Mouse (Mus musculus): ENCODE measurements around the gene Spef1.

Gene Spef1

DNA sequence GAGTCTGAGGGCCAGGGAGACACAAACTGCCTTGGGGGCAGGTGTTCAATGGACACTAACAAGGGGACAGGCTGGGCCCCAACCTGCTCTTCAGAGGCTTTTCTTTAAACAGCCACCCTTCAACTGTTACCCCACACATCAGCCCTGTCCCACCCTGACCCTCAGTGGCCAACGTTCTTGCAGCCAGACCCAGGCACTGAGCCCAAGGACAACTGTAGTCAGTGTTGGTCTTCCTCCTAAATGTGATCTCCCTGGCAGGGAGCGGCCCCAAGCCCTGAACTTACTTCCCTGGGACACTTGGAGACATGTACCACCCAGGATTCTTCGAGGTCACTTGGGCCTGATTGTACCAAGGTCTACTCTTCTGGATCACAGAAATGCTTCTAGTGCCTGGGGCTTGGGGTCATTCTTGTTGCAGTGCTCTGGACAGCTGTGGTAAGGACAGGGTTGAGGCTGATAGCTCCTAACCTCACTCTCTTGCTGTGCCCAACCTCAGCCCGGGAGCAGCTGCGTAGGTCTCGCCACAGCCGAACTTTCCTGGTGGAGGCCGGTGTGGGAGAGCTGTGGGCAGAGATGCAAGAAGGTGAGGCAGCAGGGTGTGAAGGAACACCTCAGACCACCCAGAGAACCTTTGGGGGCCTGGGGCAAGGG is 45.6 kb downstream of the Spef1 start:
- in situ Hi-C loops (cut with MboI) = no loop called here

- in situ Hi-C loops (cut with MboI) = no loop called here
These were observed 46.6 kb downstream of the Spef1 start for GRCm38 (mm10) chr2:131140533-131140905.

GRCm38 (mm10) chr2:131139886-131140532 is 47.1 kb downstream of the Spef1 start:
- in situ Hi-C loops (cut with MboI) = no loop called here

DNA sequence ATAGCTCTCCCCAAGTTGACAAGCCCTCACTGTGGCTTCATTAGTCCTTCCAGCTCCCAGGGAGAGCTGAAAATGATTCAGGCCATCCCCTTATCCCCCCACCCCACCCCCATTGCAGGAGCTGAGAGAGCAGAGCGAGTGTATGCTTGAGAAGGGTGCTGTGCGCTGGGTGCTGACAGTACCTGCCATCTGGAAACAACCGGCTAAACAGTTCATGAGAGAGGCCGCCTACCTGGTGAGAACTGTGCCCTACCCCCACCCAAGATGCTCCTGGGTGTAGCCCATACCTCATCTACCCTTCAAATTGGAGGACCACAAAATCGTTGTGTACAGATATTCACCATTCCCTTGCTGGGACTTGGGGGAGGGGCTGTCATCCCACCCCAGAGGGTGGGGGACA is 47.8 kb downstream of the Spef1 start:
- in situ Hi-C loops (cut with MboI) = no loop called here

- in situ Hi-C loops (cut with MboI) = no loop called here
These were observed 48.3 kb downstream of the Spef1 start for GRCm38 (mm10) chr2:131138760-131139159.

DNA sequence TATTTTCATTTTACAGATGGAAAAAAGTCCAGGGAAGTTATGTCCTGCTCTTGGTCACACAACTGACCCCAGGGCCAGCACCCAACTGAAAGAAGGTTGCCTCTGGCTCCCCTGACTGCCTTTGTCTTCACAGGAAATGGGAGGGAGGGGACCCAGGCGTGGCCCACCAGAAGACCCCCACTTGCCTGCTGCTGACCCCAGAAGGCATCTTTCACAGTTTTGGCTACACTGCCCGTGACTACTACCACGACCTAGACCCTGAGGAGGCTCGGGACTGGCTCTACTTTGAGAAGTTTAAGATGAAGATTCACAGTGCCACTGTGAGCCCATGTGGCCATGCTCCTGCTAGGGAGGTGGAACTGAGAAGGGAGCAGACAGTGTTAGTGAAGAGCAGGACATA is 48.8 kb downstream of the Spef1 start:
- in situ Hi-C loops (cut with MboI) = no loop called here

- in situ Hi-C loops (cut with MboI) = no loop called here
These were observed 51.5 kb downstream of the Spef1 start for GRCm38 (mm10) chr2:131135521-131136139.

- in situ Hi-C loops (cut with MboI) = no loop called here
These were observed 52.2 kb downstream of the Spef1 start for GRCm38 (mm10) chr2:131134826-131135400.

DNA sequence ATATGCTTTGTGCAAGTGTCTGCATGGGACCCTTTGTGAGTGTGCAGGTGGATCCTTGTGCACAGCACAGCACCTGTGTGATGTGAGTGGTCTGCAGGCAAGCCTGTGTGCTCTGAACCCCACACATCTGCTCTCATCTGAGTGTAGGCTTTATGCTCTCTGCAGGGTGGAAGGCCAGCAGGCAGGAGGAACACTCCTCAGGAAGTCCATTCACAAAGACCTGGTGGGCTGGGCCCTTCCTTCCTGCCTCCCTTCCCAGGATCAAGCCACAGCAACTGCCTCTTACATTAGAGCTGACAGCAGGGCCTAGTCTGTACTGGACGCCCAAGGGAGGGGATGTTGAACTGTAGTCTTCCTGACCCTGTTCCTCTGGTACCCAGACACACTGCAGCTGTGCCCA is 52.7 kb downstream of the Spef1 start:
- in situ Hi-C loops (cut with MboI) = no loop called here

DNA sequence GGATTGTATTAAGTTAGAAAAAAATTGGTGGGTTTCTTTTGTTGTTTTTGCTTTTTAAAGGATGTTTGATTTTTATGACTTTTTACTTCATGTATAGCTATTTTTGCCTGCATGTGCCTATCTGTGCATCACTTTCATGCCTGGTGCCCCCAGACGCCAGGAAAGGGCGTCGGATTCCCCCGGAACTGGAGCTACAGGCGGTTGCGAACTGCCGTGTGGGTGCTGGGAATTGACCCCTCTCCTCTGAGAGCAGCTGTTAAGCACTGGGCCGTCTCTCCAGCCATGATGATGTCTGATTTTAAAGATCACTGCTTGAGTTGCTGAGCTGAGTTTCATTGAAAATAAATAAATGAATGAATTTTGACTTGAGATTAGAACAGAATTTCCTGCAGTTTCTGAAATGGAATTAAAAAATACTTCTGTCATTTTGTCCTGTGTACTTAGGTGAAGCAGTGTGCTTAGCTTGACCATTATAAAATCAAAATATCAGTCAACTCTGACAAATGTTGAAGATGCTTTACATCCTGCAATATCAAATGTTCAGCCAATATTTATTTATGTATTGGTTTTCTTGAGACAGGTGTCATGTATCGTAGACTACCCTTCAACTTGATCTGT is 54.0 kb downstream of the Spef1 start, which contains the start of gene Gm11037:
Gm11037 (plus strand) TSS at position 568 of the 618 bp plus-strand sequence.
- in situ Hi-C loops (cut with MboI) = no loop called here

- in situ Hi-C loops (cut with MboI) = no loop called here
These were observed 54.8 kb downstream of the Spef1 start for GRCm38 (mm10) chr2:131132111-131132888.

GRCm38 (mm10) chr2:131130849-131131248 is 56.2 kb downstream of the Spef1 start:
- in situ Hi-C loops (cut with MboI) = no loop called here

- in situ Hi-C loops (cut with MboI) = no loop called here
These were observed 57.2 kb downstream of the Spef1 start for GRCm38 (mm10) chr2:131129836-131130235.

DNA sequence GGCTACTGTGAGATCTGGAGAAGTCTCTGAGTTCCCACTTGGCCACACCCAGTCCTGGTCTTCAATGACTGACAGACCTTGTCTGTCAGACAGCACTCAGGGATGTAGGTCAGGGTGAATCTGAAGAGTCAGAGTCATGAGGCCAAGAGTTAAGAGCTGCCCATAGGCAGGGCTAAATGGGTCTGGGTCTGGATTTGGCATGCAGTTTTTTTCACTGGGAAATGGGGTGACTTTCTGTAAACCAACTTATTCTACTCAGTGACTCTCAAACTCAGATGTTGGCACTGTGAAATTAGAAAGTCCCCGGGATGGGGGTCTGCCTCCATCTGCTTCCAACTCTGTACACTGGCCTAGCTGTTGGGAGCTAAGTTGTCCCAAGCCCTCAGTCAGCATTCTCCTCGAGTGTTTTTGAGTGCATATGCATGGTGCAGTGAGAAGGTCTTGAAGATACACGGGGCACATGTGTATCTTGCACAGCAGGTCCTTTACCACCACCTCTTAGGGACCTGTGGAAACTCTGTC is 58.4 kb downstream of the Spef1 start:
- in situ Hi-C loops (cut with MboI) = no loop called here

GRCm38 (mm10) chr2:131128211-131128610 is 58.9 kb downstream of the Spef1 start:
- in situ Hi-C loops (cut with MboI) = no loop called here

DNA sequence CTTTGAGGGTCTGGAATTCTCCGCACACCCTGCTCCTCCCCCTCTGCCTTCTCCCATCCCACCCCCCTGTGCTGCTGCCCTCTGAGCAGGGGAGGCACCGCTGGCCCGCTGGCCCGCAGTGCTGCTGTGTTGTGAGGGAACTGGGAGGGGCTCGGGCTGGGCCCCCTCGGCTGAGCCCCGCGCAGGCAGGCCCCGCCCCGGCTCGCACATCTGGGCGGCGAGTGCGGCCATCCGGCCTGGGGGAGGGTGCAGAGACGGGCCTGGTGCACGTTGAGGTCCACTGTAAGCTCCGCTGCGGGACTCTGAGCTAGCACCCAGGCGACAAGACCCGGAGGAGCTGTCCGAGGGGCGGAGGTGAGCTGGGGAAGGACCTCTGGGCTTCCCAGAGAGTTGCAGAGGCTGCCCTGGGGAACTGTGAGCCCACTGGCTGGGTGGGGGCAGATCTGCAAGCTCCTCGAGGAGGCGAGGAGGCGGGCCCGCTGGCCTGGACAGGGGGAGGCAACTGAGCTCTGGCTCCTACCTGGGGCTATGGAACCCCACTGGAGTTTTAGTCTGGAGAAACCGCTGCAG is 59.8 kb downstream of the Spef1 start, which contains the start of gene Hspa12b:
Hspa12b (plus strand) TSS at position 120 of the 570 bp plus-strand sequence.
- in situ Hi-C loops (cut with MboI) = no loop called here

DNA sequence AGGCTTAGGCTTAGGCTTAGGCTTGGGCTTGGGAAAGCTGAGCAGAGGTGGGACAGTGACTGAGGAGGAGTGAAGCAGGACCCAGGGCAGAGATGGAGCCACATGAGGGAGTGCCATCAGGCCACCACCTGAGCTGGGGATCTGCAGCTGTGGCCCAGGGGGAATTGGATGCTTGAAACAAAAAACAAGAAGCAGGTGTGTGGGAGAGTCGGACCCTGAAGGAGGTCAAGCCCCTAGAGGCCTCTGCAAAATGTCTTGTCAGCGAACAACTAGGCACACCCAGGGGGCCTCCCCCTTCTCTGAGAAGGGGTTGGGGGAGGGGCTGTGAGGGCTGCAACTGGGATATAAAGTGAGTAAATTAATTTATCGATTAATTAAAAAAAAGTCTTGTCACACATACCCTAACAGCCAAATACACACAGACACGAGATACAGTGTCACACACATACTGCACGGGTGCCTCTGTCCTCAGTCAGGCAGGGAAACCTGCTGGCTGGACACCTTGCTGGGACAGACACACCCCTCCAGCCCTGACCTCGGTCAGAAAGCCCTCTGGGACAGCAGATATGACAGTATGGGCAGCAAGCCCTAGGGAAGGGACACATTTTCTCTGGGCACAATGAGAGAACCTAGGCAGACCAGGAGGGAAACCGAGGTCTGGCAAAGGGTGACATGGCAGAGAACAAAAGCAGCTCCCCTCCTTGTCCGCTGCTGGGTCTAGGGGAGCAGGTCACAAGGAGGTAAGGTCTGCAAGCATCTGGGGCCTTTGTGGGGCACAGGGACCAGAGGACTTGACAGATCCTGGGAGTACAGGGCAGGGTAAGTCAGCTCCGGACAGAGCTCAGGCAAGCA is 60.9 kb downstream of the Spef1 start:
- in situ Hi-C loops (cut with MboI) = no loop called here

DNA sequence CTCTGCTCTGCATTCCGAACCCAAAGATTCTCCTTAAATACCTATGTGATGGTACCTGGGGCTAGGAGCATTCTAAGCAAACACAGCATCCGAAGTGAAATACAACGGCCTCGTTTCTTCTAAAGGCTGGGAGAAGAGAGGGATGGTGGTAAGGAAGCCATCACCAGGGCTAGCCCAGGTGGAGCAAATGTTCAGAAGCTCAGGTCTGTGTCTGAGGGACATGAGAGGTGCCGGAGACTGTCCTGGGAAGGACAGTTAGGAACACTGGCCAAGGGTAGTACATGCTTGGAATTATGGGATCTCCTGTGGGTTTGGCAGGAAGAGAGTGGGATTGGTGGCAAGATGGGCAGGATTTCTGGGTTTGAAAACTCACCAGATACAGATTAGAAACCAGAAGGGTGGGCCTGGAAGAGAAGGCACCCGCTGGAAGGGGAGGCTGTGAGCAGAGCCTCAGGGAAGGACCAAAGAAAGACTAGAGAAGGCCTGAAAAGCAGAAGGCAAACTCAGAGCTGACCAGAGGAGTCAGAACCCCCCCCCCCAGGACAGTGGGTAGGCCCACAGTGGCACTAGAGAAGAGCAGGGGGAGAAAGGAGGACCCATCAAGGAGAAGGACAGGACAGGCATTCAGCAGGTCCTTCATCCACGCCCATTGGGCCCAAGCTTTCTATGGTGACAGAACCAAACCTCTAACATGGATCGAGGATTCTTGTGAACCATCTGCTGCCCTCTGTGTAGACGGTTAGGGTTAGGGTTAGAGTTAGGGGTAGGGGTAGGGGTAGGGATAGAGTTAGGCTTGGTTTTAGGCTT is 61.7 kb downstream of the Spef1 start:
- in situ Hi-C loops (cut with MboI) = no loop called here

- in situ Hi-C loops (cut with MboI) = no loop called here
These were observed 62.9 kb downstream of the Spef1 start for GRCm38 (mm10) chr2:131124166-131124565.

Data from mature B cell (primary cell).